ENCODE assay signal across 28 mouse cellular contexts in the genomic region with DNA sequence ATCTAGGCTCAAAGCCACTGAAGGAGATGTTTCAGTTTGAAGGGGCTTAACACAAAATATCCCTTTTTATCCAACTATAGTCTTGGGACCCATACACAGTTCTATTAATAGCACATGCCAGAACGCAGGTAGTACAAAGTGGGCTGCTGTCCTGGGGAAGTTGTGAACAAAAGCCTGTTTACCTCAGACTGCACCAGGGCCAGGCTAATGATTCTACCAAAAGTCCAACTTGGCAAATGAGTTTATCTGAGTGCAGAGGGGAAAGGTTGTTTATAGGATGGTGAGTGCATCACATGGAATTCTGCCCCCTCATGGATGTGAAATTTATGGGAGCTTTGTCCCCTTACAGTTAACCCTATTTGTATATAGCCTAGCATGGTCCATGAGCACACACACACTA. TPM values are rescaled to one million over a fixed set of nuclear protein-coding genes. Genes with fewer than 3 reads are reported as not detected.
DNase-seq lines count a peak whose midpoint lies in the region; ATAC-seq and TF ChIP-seq lines count a peak whose summit lies in the region.
"Had no signal": no experiment of that assay in that cellular context is flagged by ENCODE, and none has a peak within 500 bp of the region (broad histone marks: within the 10 kb centered on the region; RNA-seq: fewer than 3 reads in every experiment).

No protein-coding gene starts in this region.

- H3K9ac ChIP-seq in liver, adult 2 months (ENCODE audit: low read depth, low read length) = no peak overlapping the region
- no peak overlapping the region for H3K9ac ChIP-seq in liver, embryonic 11.5 days (ENCODE audit: low read depth, low read length)
- H3K9ac ChIP-seq in liver, embryonic 15.5 days = peak overlapping the region; percentile 19; the same call in 1 of the 2 replicates
- H3K9ac ChIP-seq: forebrain, embryonic 12.5 days; heart, embryonic 12.5 days; hindbrain, embryonic 15.5 days; intestine, embryonic 15.5 days had no signal

- no peaks in the 10 kb centered on the region for H3K36me3 ChIP-seq in liver, adult 2 months (ENCODE audit: control insufficient read depth, insufficient read depth, low read length)
- no peaks in the 10 kb centered on the region for H3K36me3 ChIP-seq in liver, embryonic 11.5 days (ENCODE audit: control insufficient read depth, insufficient read depth, low read length)
- no peaks in the 10 kb centered on the region for H3K36me3 ChIP-seq in liver, embryonic 15.5 days (replicated peaks)
- H3K36me3 ChIP-seq: forebrain, embryonic 12.5 days; heart, embryonic 12.5 days; hindbrain, embryonic 15.5 days; intestine, embryonic 15.5 days; limb, embryonic 10.5 days had no signal

- H3K4me3 ChIP-seq in liver, adult 2 months (ENCODE audit: insufficient read depth, low read depth, low read length) = no peak overlapping the region
- H3K4me3 ChIP-seq in liver, embryonic 11.5 days (ENCODE audit: low read depth, low read length) = no peak overlapping the region
- H3K4me3 ChIP-seq in brown adipose tissue, adult 24 weeks (ENCODE audit: insufficient read depth, low read depth, low read length) = no peak overlapping the region
- H3K4me3 ChIP-seq in liver, embryonic 15.5 days (replicated peaks) = no peak overlapping the region
- H3K4me3 ChIP-seq: forebrain, embryonic 12.5 days; heart, embryonic 12.5 days; hindbrain, embryonic 15.5 days; intestine, embryonic 15.5 days; limb, embryonic 10.5 days; myocyte had no signal

- H3K4me1 ChIP-seq in liver, adult 2 months (ENCODE audit: control insufficient read depth, insufficient read depth, low read length) = no peaks in the 10 kb centered on the region
- peaks cover 13% of the 10 kb centered on the region for H3K4me1 ChIP-seq in liver, embryonic 11.5 days (replicated peaks; ENCODE audit: control insufficient read depth, insufficient read depth, low read length)
- peaks cover 10% of the 10 kb centered on the region; the same call in 1 of the 2 replicates for H3K4me1 ChIP-seq in brown adipose tissue, adult 24 weeks (ENCODE audit: control insufficient read depth, insufficient read depth, insufficient read length, low read length)
- peaks cover 43% of the 10 kb centered on the region for H3K4me1 ChIP-seq in liver, embryonic 15.5 days (replicated peaks)
- H3K4me1 ChIP-seq: heart, embryonic 12.5 days; hindbrain, embryonic 15.5 days; intestine, embryonic 15.5 days had no signal

- no peaks in the 10 kb centered on the region for H3K27me3 ChIP-seq in liver, adult 2 months (ENCODE audit: control insufficient read depth, insufficient read depth, low read length)
- no peaks in the 10 kb centered on the region for H3K27me3 ChIP-seq in liver, embryonic 11.5 days (replicated peaks; ENCODE audit: control insufficient read depth, insufficient read depth, low read length)
- H3K27me3 ChIP-seq in liver, embryonic 15.5 days = peaks cover 15% of the 10 kb centered on the region; the same call in 1 of the 2 replicates
- H3K27me3 ChIP-seq: CH12.LX; forebrain, embryonic 12.5 days; hindbrain, embryonic 15.5 days; intestine, embryonic 15.5 days had no signal

- no peak overlapping the region for H3K4me2 ChIP-seq in liver, embryonic 11.5 days
- peak overlapping the region; percentile 58 for H3K4me2 ChIP-seq in liver, embryonic 15.5 days
- H3K4me2 ChIP-seq: forebrain, embryonic 12.5 days; heart, embryonic 12.5 days; hindbrain, embryonic 15.5 days; intestine, embryonic 15.5 days had no signal

- no peaks in the 10 kb centered on the region for H3K9me3 ChIP-seq in liver, embryonic 11.5 days (ENCODE audit: control insufficient read depth, low read length)
- no peaks in the 10 kb centered on the region for H3K9me3 ChIP-seq in liver, embryonic 15.5 days (replicated peaks)
- H3K9me3 ChIP-seq: forebrain, embryonic 12.5 days; heart, embryonic 12.5 days; hindbrain, embryonic 15.5 days; intestine, embryonic 15.5 days; limb, embryonic 10.5 days had no signal

- DNase-seq in heart, adult 8-10 months (ENCODE audit: low spot score) = peak; percentile 32
- DNase-seq in heart, postnatal 4 days = no peak
- DNase-seq in liver, adult 2 months (ENCODE audit: extremely low read depth, low read depth, low spot score) = peak; percentile 54
- no peak for DNase-seq in liver, embryonic 11.5 days (ENCODE audit: low spot score)
- no peak for DNase-seq in urinary bladder, postnatal 25 days (ENCODE audit: low spot score)
- DNase-seq: adrenal gland, postnatal 36 days; cerebellum, adult 2 months; gastrocnemius, postnatal 25 days; lung, adult 2 months; lung, postnatal 36 days; thymus, adult 18-20 months; thymus, postnatal 4 days had no signal

- H3K27ac ChIP-seq in liver, adult 2 months (replicated peaks; ENCODE audit: insufficient read depth, low read depth, low read length) = no peak overlapping the region
- no peak overlapping the region for H3K27ac ChIP-seq in liver, embryonic 11.5 days (ENCODE audit: low read depth, low read length)
- H3K27ac ChIP-seq in brown adipose tissue, adult 24 weeks (replicated peaks; ENCODE audit: low read depth, low read length) = peak overlapping the region; percentile 99
- peak overlapping the region; percentile 83 for H3K27ac ChIP-seq in liver, embryonic 15.5 days (replicated peaks)
- H3K27ac ChIP-seq: forebrain, embryonic 12.5 days; hindbrain, embryonic 15.5 days; intestine, embryonic 15.5 days; limb, embryonic 10.5 days had no signal

- WGBS in liver, adult 2 months = 18% methylated on average over 1 of the region's 1 CpGs
- 74% methylated on average over 1 of the region's 1 CpGs for WGBS in liver, embryonic 11.5 days
- 77% methylated on average over 1 of the region's 1 CpGs for WGBS in liver, embryonic 15.5 days (ENCODE audit: insufficient replicate concordance)

- no peak for ATAC-seq in liver, embryonic 11.5 days (replicated peaks; ENCODE audit: low FRiP score)
- no peak for ATAC-seq in liver, embryonic 15.5 days (ENCODE audit: insufficient read depth)

- no peak for TF ChIP-seq CTCF in liver, adult 2 months (IDR thresholded peaks at IDR 0.05; ENCODE audit: low read depth, low read length)

- H3K79me2 ChIP-seq in liver, adult 2 months (ENCODE audit: control insufficient read depth, insufficient read depth, low read length) = no peaks in the 10 kb centered on the region

- TF ChIP-seq POLR2A in liver, adult 2 months (IDR thresholded peaks at IDR 0.05; ENCODE audit: extremely low read depth, insufficient read depth, low read length) = no peak

RNA-seq across cellular contexts. Expression of gene Gstt2, which starts 7.6 kb away (rescaled TPM):
- 10 to 100 TPM in 3 of 4 experiments, 1 to 10 TPM in 1; 7.3 to 16.9 (median 13.2) TPM for total RNA-seq in heart, adult 8-10 months (2022)
- 1 to 10 TPM; 8.7 to 9.6 TPM for total RNA-seq in heart, postnatal 4 days (2021)
- total RNA-seq in liver, adult 2 months (2014; rRNA removed) = 253 and 308 TPM in 2 replicates
- polyA plus RNA-seq in liver, adult 2 months (2012; rRNA removed) = 357 and 830 TPM in 2 replicates
- polyA plus RNA-seq in liver, embryonic 11.5 days (2014; fragmentation: Nextera tagmentation; extraction: Ambion mirVana) = 38.4 and 39.6 TPM in 2 replicates
- polyA plus RNA-seq in brown adipose tissue, adult 24 weeks (2012; ENCODE audit: insufficient read depth, insufficient read length, missing spikeins) = 34.7 and 41.7 TPM in 2 replicates
- polyA plus RNA-seq in liver, embryonic 15.5 days (2015; fragmentation: Nextera tagmentation; extraction: Ambion mirVana) = 50.5 and 54.2 TPM in 2 replicates

RNA-seq across cellular contexts. Expression of gene Mif, which starts 15.2 kb away (rescaled TPM):
- total RNA-seq in heart, adult 8-10 months (2022) = 100 to 1,000 TPM; 216 to 258 (median 253) TPM
- 100 to 1,000 TPM; 422 to 490 TPM for total RNA-seq in heart, postnatal 4 days (2021)
- 211 and 380 TPM in 2 replicates for total RNA-seq in liver, adult 2 months (2014; rRNA removed)
- 1,030 and 1,462 TPM in 2 replicates for polyA plus RNA-seq in liver, adult 2 months (2012; rRNA removed)
- 2,667 and 2,772 TPM in 2 replicates for polyA plus RNA-seq in liver, embryonic 11.5 days (2014; fragmentation: Nextera tagmentation; extraction: Ambion mirVana)
- 129 and 141 TPM in 2 replicates for polyA plus RNA-seq in brown adipose tissue, adult 24 weeks (2012; ENCODE audit: insufficient read depth, insufficient read length, missing spikeins)
- polyA plus RNA-seq in liver, embryonic 15.5 days (2015; fragmentation: Nextera tagmentation; extraction: Ambion mirVana) = 755 and 825 TPM in 2 replicates

RNA-seq across cellular contexts. Expression of gene Gstt4, which starts 22.5 kb away (rescaled TPM):
- not detected for total RNA-seq in heart, adult 8-10 months (2022)
- total RNA-seq in heart, postnatal 4 days (2021) = not detected
- 0.09 TPM in 1 of 2 replicates, not detected in the other for total RNA-seq in liver, adult 2 months (2014; rRNA removed)
- polyA plus RNA-seq in liver, adult 2 months (2012; rRNA removed) = not detected in 2 replicates
- not detected in 2 replicates for polyA plus RNA-seq in liver, embryonic 11.5 days (2014; fragmentation: Nextera tagmentation; extraction: Ambion mirVana)
- polyA plus RNA-seq in brown adipose tissue, adult 24 weeks (2012; ENCODE audit: insufficient read depth, insufficient read length, missing spikeins) = not detected in 2 replicates
- not detected in 2 replicates for polyA plus RNA-seq in liver, embryonic 15.5 days (2015; fragmentation: Nextera tagmentation; extraction: Ambion mirVana)
- total RNA-seq: adrenal gland, postnatal 36 days; gastrocnemius, postnatal 25 days; heart, postnatal 25 days; layer of hippocampus, postnatal 10 days; left cerebral cortex, adult 8-10 months; megakaryocyte-erythroid progenitor cell, adult 5-6 weeks; MEL had no signal
- polyA plus RNA-seq: cerebellum, adult 2 months; forebrain, embryonic 12.5 days; heart, embryonic 12.5 days; hindbrain, embryonic 15.5 days; intestine, embryonic 15.5 days; large intestine, adult 2 months; limb, embryonic 10.5 days; lung, adult 2 months; myocyte; neural tube, embryonic 14.5 days had no signal

RNA-seq across cellular contexts. Expression of gene Gstt1, which starts 46.4 kb away (rescaled TPM):
- total RNA-seq in heart, adult 8-10 months (2022) = 10 to 100 TPM; 15.7 to 26.4 (median 22.1) TPM
- total RNA-seq in heart, postnatal 4 days (2021) = 1 to 10 TPM; 3.5 to 4.4 TPM
- total RNA-seq in liver, adult 2 months (2014; rRNA removed) = 458 and 622 TPM in 2 replicates
- polyA plus RNA-seq in liver, adult 2 months (2012; rRNA removed) = 1,012 and 1,223 TPM in 2 replicates
- 40.7 and 43.0 TPM in 2 replicates for polyA plus RNA-seq in liver, embryonic 11.5 days (2014; fragmentation: Nextera tagmentation; extraction: Ambion mirVana)
- polyA plus RNA-seq in brown adipose tissue, adult 24 weeks (2012; ENCODE audit: insufficient read depth, insufficient read length, missing spikeins) = 50.1 and 65.2 TPM in 2 replicates
- 108 and 151 TPM in 2 replicates for polyA plus RNA-seq in liver, embryonic 15.5 days (2015; fragmentation: Nextera tagmentation; extraction: Ambion mirVana)

RNA-seq across cellular contexts. Expression of gene Derl3, which starts 48.4 kb away (rescaled TPM):
- under 1 TPM in 2 of 4 experiments, not detected in 2; 0.34 to 0.35 TPM for total RNA-seq in heart, adult 8-10 months (2022)
- total RNA-seq in heart, postnatal 4 days (2021) = under 1 TPM in 1 of 2 experiments, not detected in 1; 0.21 TPM
- 2.1 and 6.4 TPM in 2 replicates for total RNA-seq in liver, adult 2 months (2014; rRNA removed)
- 6.4 and 15.0 TPM in 2 replicates for polyA plus RNA-seq in liver, adult 2 months (2012; rRNA removed)
- polyA plus RNA-seq in liver, embryonic 11.5 days (2014; fragmentation: Nextera tagmentation; extraction: Ambion mirVana) = 4.0 and 5.1 TPM in 2 replicates
- polyA plus RNA-seq in brown adipose tissue, adult 24 weeks (2012; ENCODE audit: insufficient read depth, insufficient read length, missing spikeins) = not detected in 2 replicates
- 0.53 and 0.67 TPM in 2 replicates for polyA plus RNA-seq in liver, embryonic 15.5 days (2015; fragmentation: Nextera tagmentation; extraction: Ambion mirVana)
- total RNA-seq: gastrocnemius, postnatal 25 days had no signal

Comparison
In these comparisons a context has a peak if more than half of its experiments do, and no peak if none do; other contexts are left out.
1. DNase-seq: peak in heart, adult 8-10 months (single experiment) and liver, adult 2 months (single experiment); none in heart, postnatal 4 days (single experiment), liver, embryonic 11.5 days (single experiment) and urinary bladder, postnatal 25 days (single experiment).
2. H3K27ac ChIP-seq: peak in brown adipose tissue, adult 24 weeks (single experiment) and liver, embryonic 15.5 days (single experiment); none in liver, adult 2 months (single experiment) and liver, embryonic 11.5 days (single experiment).